Mouse (Mus musculus): ENCODE data around the gene Akap2.

Gene Akap2

GRCm38 (mm10) chr4:57915216-57915965 lies 197.9 kb downstream of the Akap2 start:
- DNase-seq = peak; percentile 97

- DNase-seq = no peak
Observed at GRCm38 (mm10) chr4:57916201-57916661, 198.8 kb downstream of the Akap2 start, which contains the start of gene D630039A03Rik. D630039A03Rik (minus strand) TSS chr4:57916297.

DNA sequence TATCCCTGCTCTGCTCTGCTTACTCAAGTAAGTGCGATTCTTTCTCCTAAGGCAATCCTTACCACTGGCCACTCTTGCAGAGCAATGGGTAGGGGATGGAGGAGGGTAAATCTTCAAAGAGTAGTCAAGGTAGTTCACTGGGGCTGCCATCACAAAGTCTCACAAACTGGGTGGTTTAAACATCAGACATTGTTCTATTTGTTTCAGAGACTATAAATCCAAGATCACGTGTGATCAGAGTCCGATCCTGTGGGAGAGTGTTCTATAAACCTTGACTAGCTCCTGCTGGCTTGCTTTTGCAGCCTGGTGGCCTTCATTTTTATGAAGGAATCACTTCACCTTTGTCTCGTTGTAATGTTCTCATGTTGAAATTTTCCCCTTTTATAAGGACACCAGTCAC lies 199.3 kb downstream of the Akap2 start:
- DNase-seq = no peak

GRCm38 (mm10) chr4:57919494-57920423 lies 202.3 kb downstream of the Akap2 start:
- no peak for DNase-seq

DNA sequence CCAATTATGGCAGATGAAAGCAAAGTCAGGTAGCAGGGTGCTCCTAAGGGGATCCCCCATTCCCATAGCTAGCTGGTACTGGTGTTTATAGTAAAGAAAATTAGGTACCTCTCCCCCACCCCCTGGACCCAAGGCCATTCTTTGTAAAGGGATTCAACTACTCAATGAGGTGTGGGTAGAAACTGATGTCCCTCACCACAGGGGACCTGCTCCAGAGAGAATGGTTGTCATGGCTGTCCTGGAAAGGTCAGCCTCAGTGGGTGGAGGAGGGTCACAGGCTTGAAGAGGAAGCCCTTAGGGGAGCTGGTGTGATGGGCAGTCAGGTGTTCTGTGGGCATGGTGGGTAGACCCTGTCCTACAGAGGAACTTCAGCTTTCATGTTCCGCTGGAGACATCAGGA lies 203.1 kb downstream of the Akap2 start:
- no peak for DNase-seq

- DNase-seq = no peak
Observed at GRCm38 (mm10) chr4:57922171-57922570, 204.7 kb downstream of the Akap2 start.

- DNase-seq = no peak
Observed at GRCm38 (mm10) chr4:57924556-57925071, 207.2 kb downstream of the Akap2 start.

DNA sequence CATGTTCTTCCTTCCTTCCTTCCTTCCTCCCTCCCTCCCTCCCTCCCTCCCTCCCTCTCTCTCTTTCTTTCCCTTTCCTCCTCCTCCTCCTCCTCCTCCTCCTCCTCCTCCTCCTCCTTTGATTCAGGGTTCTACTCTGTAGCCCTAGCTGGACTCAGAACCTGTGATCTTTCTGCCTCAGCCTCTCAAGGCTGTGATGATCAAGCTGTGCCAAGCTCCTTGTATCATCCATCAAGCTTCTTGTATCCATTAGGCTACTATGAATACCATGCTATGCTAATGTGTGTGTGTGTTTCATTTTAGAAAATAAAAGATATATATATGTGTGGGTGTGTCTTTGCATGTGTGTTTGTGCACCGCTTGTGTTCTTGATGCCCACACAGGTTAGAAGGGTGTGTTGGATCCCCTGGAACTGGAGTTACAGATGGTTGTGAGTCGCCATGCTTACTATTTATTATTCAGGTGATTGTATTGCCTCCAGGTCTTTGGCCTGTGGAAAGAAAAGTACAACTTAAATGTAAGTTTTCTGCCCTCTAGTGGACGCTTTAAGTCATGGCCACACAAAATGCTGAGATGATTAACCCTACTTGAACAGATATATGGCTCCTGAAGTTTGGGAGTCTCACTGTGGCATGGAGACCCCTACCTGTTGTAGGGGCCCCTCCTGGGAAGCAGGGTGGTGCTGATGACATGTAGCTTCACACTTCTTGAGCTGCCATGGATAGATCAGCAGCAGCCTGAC lies 210.2 kb downstream of the Akap2 start:
- no peak for DNase-seq

GRCm38 (mm10) chr4:57930559-57931170 lies 213.2 kb downstream of the Akap2 start:
- peak; percentile 92 for DNase-seq

GRCm38 (mm10) chr4:57934181-57934580 lies 216.7 kb downstream of the Akap2 start:
- DNase-seq = no peak

DNA sequence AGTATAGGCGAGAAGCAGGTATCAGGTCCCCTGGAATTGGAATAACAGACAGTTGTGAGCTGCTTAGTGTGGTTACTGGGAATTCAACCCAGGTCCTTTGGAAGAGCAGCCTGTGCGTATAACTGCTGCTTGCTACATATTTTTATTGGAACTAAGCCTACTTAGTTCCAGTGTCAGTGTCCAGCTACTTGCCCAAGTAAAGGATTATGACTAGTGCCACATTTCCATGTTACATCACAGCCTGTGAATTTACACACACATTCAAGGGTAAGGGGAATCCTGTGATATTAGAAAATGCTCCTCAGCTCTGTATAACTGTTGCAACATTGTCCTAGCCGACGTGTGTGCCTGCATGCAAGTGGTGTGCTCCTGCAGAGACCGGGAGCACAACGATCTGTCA lies 219.8 kb downstream of the Akap2 start:
- DNase-seq = no peak

DNA sequence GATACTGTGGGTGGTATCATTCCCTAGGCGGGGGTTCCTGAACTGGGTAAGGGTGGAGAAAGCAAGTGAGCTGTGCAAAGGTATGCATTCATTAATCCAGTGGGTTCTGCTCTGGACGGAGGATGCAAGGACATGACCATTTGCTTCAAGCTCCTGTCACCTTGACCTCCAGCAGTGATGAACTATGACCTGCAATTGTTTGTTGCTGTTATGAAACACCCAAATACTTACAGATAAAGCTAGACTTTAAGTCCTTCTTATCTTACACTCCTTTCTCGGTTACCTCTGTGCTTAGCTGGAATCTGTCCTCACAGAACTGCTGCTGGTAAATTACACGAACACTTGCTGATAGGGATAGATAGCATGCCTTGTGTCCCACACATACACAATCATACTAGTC lies 223.2 kb downstream of the Akap2 start:
- DNase-seq = peak; percentile 66

GRCm38 (mm10) chr4:57942892-57943291 lies 225.4 kb downstream of the Akap2 start:
- DNase-seq = peak; percentile 40
